ENCODE assay signal across 8 mouse cellular contexts in the genomic region with DNA sequence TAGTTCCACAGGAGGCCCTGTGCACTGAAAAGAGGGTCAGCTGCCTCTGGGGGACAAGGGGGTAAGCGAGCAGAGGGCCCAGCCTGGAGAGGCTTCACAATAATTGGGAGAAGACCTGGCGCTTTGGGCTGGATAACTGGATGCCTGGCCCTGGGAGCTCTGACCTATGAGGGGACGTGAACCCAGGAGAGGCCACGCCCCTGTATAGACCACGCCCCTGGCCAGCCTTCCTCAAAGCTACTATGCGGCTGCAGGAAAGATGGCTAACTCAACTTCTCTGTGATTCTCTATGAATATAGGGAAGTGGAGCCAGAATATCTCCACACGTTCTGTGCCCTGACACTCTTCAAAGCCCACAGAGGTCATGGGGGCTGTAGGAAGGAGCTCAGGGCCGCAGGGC. TPM values are rescaled to one million over a fixed set of nuclear protein-coding genes. Genes with fewer than 3 reads are reported as not detected.
DNase-seq lines count a peak whose midpoint lies in the region; ATAC-seq lines count a peak whose summit lies in the region.

No protein-coding gene starts in this region.

- peak; percentile 26 for DNase-seq in adrenal gland, postnatal 14 days
- DNase-seq in adrenal gland, adult 2 months = no peak
- peak; percentile 67 to 71 for DNase-seq in kidney, postnatal 4 days
- DNase-seq in kidney, postnatal 14 days = no peak
- DNase-seq in embryo, embryonic 10.5 days (ENCODE audit: low spot score) = peak; percentile 91
- no peak for DNase-seq in ovary, postnatal 36 days (ENCODE audit: low spot score)
- no peak for DNase-seq in left cerebral cortex, adult 18-20 months (ENCODE audit: low spot score in 2 of 2)

- ATAC-seq in megakaryocyte, adult 5-6 weeks (ENCODE audit: poor library complexity, severe bottlenecking) = peak; percentile 18; the same call in 1 of the 2 replicates

RNA-seq across cellular contexts. Expression of a gene that starts 24.5 kb away (rescaled TPM):
- total RNA-seq in adrenal gland, postnatal 14 days (2021) = 21.0 and 68.0 TPM in 2 replicates
- total RNA-seq in adrenal gland, adult 2 months (2021) = 10 to 100 TPM; 18.6 to 22.0 TPM
- polyA plus RNA-seq in adrenal gland, adult 2 months (2012; rRNA removed) = 1.9 and 3.8 TPM in 2 replicates
- total RNA-seq in megakaryocyte, adult 5-6 weeks (2015) = not detected in 2 replicates
- total RNA-seq in megakaryocyte, adult 5-6 weeks (2017) = not detected in 2 replicates
- 10 to 100 TPM; 10.2 to 11.4 TPM for total RNA-seq in left cerebral cortex, adult 18-20 months (2021)

Comparison
In these comparisons a context has a peak if more than half of its experiments do, and no peak if none do; other contexts are left out.
1. DNase-seq: peak in adrenal gland, postnatal 14 days (single experiment), kidney, postnatal 4 days (2 of 2) and embryo, embryonic 10.5 days (single experiment); none in adrenal gland, adult 2 months (single experiment), kidney, postnatal 14 days (single experiment), ovary, postnatal 36 days (single experiment) and left cerebral cortex, adult 18-20 months (0 of 2).
2. RNA of a gene that starts 24.5 kb away (total RNA-seq): 21.0 to 68.0 TPM in adrenal gland, postnatal 14 days, 18.6 to 22.0 TPM in adrenal gland, adult 2 months and 10.2 to 11.4 TPM in left cerebral cortex, adult 18-20 months; not detected in megakaryocyte, adult 5-6 weeks; every median in the first group is over 10 times any median in the second.